Mouse (Mus musculus) midbrain, embryonic 14.5 days (tissue): ENCODE data around the gene Gm20605. TPM values are rescaled to one million over a fixed set of nuclear protein-coding genes. Genes with fewer than 3 reads are reported as not detected.

Experiments
- ATAC-seq: fragments of 200-750 bp; cut with Nextera tagmentation; 2 replicates; pipeline ENCODE4 v1.8.0; 2017; ENCODE audit warnings: moderate number of reproducible peaks, moderate library complexity; ENCODE audit not compliant: low FRiP score, low TSS enrichment
- DNase-seq: peaks from one replicate; pipeline ENCODE4 v3.0.0-alpha.2; 2015
- H3K27ac ChIP-seq: fragments of 300-500 bp; sonication (generic); replicated peaks from 2 replicates; pipeline ENCODE4 v1.5.1; 2014; ENCODE audit warnings: mild to moderate bottlenecking, low read depth, low read length, moderate library complexity
- H3K27me3 ChIP-seq: fragments of 300-500 bp; sonication (generic); 2 replicates; pipeline ENCODE4 v1.6.1; 2014; ENCODE audit warnings: low read length, control low read depth, mixed read lengths; ENCODE audit not compliant: control insufficient read depth, insufficient read depth
- H3K36me3 ChIP-seq: fragments of 300-500 bp; sonication (generic); 2 replicates; pipeline ENCODE4 v1.6.1; 2014; ENCODE audit warnings: low read length, control low read depth; ENCODE audit not compliant: control insufficient read depth, insufficient read depth
- H3K4me1 ChIP-seq: fragments of 300-500 bp; sonication (generic); 2 replicates; pipeline ENCODE4 v1.6.1; 2014; ENCODE audit warnings: mild to moderate bottlenecking, antibody characterized with exemption, low read length, control low read depth; ENCODE audit not compliant: control insufficient read depth, insufficient read depth
- H3K4me2 ChIP-seq: fragments of 300-500 bp; sonication (generic); 2 replicates; pipeline ENCODE4 v1.6.1; 2014; ENCODE audit warnings: mild to moderate bottlenecking, low read length, moderate library complexity
- H3K4me3 ChIP-seq: fragments of 300-500 bp; sonication (generic); replicated peaks from 2 replicates; pipeline ENCODE4 v1.5.1; 2014; ENCODE audit warnings: low read depth, low read length
- H3K9ac ChIP-seq: fragments of 300-500 bp; sonication (generic); replicated peaks from 2 replicates; pipeline ENCODE4 v1.6.1; 2014; ENCODE audit warnings: mild to moderate bottlenecking, low read length, moderate library complexity
- H3K9me3 ChIP-seq: fragments of 300-500 bp; sonication (generic); 2 replicates; pipeline ENCODE4 v1.6.1; 2016; ENCODE audit warnings: low read length, control low read depth, mixed read lengths; ENCODE audit not compliant: control insufficient read depth
- WGBS: fragments of 180-500 bp; shearing (Covaris S2); extraction: QIAGEN DNeasy Blood & Tissue Kit; methylation state at CpG from one replicate; pipeline ENCODE4 v1.1.7; 2014; 5-methylcytosine and 5-hydroxymethylcytosine counted together
- polyA plus RNA-seq: library from polyadenylated mRNA; unstranded; fragments of >200 nt; fragmentation: Nextera tagmentation; extraction: Ambion mirVana; gene quantifications from 2 replicates; pipeline ENCODE4 v1.2.1, GENCODE M21; 2014

Gene Gm20605
- polyA plus RNA-seq, 1 experiment from 2014 or later = 6.0 TPM

GRCm38 (mm10) chr5:137639472-137639871 lies 10.5 kb downstream of the Gm20605 start:
- WGBS = 90% methylated on average over 7 of the region's 7 CpGs
- H3K4me1 ChIP-seq = no peaks in the 10 kb centered on the region
- no peak overlapping the region for H3K4me2 ChIP-seq
- no peak overlapping the region for H3K27ac ChIP-seq
- no peak overlapping the region for H3K9ac ChIP-seq
- H3K9me3 ChIP-seq = no peaks in the 10 kb centered on the region
- H3K4me3 ChIP-seq = no peak overlapping the region
- DNase-seq (no peak), ATAC-seq (no peak)
- H3K36me3 ChIP-seq = peaks cover 76% of the 10 kb centered on the region
- H3K27me3 ChIP-seq = peaks cover 11% of the 10 kb centered on the region

GRCm38 (mm10) chr5:137641054-137641453 lies 12.1 kb downstream of the Gm20605 start, which contains the start of gene Sap25:
Gene Sap25 (plus strand): TSS chr5:137641334.
- peaks cover 65% of the 10 kb centered on the region for H3K36me3 ChIP-seq
- no peak within 1 kb of the TSS for H3K27ac ChIP-seq
- no peaks in the 10 kb centered on the region for H3K4me1 ChIP-seq

GRCm38 (mm10) chr5:137642886-137643285 lies 13.9 kb downstream of the Gm20605 start:
- no peak for DNase-seq
- Histone ChIP-seq H3K9me3 (no peaks in the 10 kb centered on the region), H3K36me3 (peaks cover 47% of the 10 kb centered on the region), H3K4me2 (no peak overlapping the region), H3K27ac (no peak overlapping the region), H3K27me3 (peaks cover 29% of the 10 kb centered on the region), H3K4me3 (no peak overlapping the region), H3K9ac (no peak overlapping the region), H3K4me1 (no peaks in the 10 kb centered on the region; the same call in 1 of the 2 replicates)
- no peak for ATAC-seq
- 51% methylated on average over 4 of the region's 4 CpGs for WGBS

More at GRCm38 (mm10) chr5:137641054-137641453, 12.1 kb downstream of the Gm20605 start, which contains the start of gene Sap25:
- Histone ChIP-seq H3K9me3 (no peaks in the 10 kb centered on the region), H3K27me3 (peaks cover 25% of the 10 kb centered on the region), H3K9ac (no peak within 1 kb of the TSS), H3K4me2 (no peak within 1 kb of the TSS), H3K4me3 (no peak within 1 kb of the TSS)
- 86% methylated on average over 19 of the region's 19 CpGs for WGBS
- ATAC-seq = no peak
- DNase-seq = no peak

GRCm38 (mm10) chr5:137644484-137644883 lies 15.5 kb downstream of the Gm20605 start:
- Histone ChIP-seq H3K27ac (no peak overlapping the region), H3K9ac (no peak overlapping the region; the same call in 1 of the 2 replicates), H3K36me3 (peaks cover 33% of the 10 kb centered on the region), H3K4me2 (no peak overlapping the region), H3K27me3 (peaks cover 29% of the 10 kb centered on the region), H3K9me3 (no peaks in the 10 kb centered on the region), H3K4me3 (no peak overlapping the region), H3K4me1 (peaks cover 3% of the 10 kb centered on the region)
- DNase-seq (no peak), ATAC-seq (no peak)
- 32% methylated on average over 19 of the region's 19 CpGs for WGBS

GRCm38 (mm10) chr5:137645091-137645651 lies 16.2 kb downstream of the Gm20605 start:
- Histone ChIP-seq H3K4me1 (peaks cover 10% of the 10 kb centered on the region), H3K4me2 (peak overlapping the region; percentile 38), H3K27ac (no peak overlapping the region), H3K4me3 (peak overlapping the region; percentile 19), H3K9me3 (no peaks in the 10 kb centered on the region), H3K27me3 (peaks cover 29% of the 10 kb centered on the region), H3K9ac (no peak overlapping the region), H3K36me3 (peaks cover 26% of the 10 kb centered on the region)
- ATAC-seq = no peak
- peak; percentile 56 for DNase-seq
- WGBS = 2% methylated on average over 44 of the region's 44 CpGs

GRCm38 (mm10) chr5:137645652-137646091 lies 16.7 kb downstream of the Gm20605 start, which contains the start of gene Irs3:
Gene Irs3 (minus strand): TSS chr5:137645714.
- Histone ChIP-seq H3K4me1 (peaks cover 14% of the 10 kb centered on the region), H3K9ac (no peak within 1 kb of the TSS), H3K4me3 (peak within 1 kb of the TSS; percentile 19), H3K27me3 (peaks cover 29% of the 10 kb centered on the region), H3K9me3 (no peaks in the 10 kb centered on the region), H3K27ac (no peak within 1 kb of the TSS), H3K36me3 (peaks cover 21% of the 10 kb centered on the region), H3K4me2 (peak within 1 kb of the TSS; percentile 38)
- DNase-seq (no peak), ATAC-seq (no peak)
- WGBS = 18% methylated on average over 11 of the region's 11 CpGs

- peaks cover 29% of the 10 kb centered on the region for H3K27me3 ChIP-seq
- WGBS = 79% methylated on average over 9 of the region's 9 CpGs
- H3K36me3 ChIP-seq = peaks cover 12% of the 10 kb centered on the region
- no peak overlapping the region for H3K4me3 ChIP-seq
- H3K4me1 ChIP-seq = peaks cover 14% of the 10 kb centered on the region
- no peak overlapping the region for H3K4me2 ChIP-seq
- H3K9ac ChIP-seq = no peak overlapping the region
- no peak overlapping the region for H3K27ac ChIP-seq
- ATAC-seq = no peak
- DNase-seq = peak; percentile 68
- H3K9me3 ChIP-seq = no peaks in the 10 kb centered on the region
Observed at GRCm38 (mm10) chr5:137647827-137648601, 19.0 kb downstream of the Gm20605 start.

- H3K4me3 ChIP-seq = no peak overlapping the region
- WGBS = 14% methylated on average over 4 of the region's 4 CpGs
- peaks cover 21% of the 10 kb centered on the region for H3K27me3 ChIP-seq
- DNase-seq (no peak), ATAC-seq (no peak)
- H3K27ac ChIP-seq = 0 out of 2 replicates have a peak overlapping the region, but pooled peaks have one; percentile 32
- H3K4me2 ChIP-seq = no peak overlapping the region
- H3K4me1 ChIP-seq = peaks cover 14% of the 10 kb centered on the region
- no peak overlapping the region for H3K9ac ChIP-seq
- no peaks in the 10 kb centered on the region for H3K9me3 ChIP-seq
- peaks cover 24% of the 10 kb centered on the region for H3K36me3 ChIP-seq
Observed at GRCm38 (mm10) chr5:137649251-137649650, 20.3 kb downstream of the Gm20605 start.
